Mouse (Mus musculus) ES-Bruce4 (cell line): ENCODE data around the gene Cnot4.

Source experiments
- CTCF ChIP-seq: IDR thresholded peaks from one replicate; pipeline ENCODE4 v1.8.1; 2011; ENCODE audit warnings: low read depth, low read length
- EP300 ChIP-seq: IDR thresholded peaks from 2 replicates; pipeline ENCODE4 v1.6.1; 2011; ENCODE audit warnings: low read depth, low read length; ENCODE audit not compliant: insufficient read depth
- POLR2A ChIP-seq: IDR thresholded peaks from one replicate; pipeline ENCODE4 v1.8.1; 2011; ENCODE audit warnings: low read length; ENCODE audit not compliant: insufficient read depth

DNA sequence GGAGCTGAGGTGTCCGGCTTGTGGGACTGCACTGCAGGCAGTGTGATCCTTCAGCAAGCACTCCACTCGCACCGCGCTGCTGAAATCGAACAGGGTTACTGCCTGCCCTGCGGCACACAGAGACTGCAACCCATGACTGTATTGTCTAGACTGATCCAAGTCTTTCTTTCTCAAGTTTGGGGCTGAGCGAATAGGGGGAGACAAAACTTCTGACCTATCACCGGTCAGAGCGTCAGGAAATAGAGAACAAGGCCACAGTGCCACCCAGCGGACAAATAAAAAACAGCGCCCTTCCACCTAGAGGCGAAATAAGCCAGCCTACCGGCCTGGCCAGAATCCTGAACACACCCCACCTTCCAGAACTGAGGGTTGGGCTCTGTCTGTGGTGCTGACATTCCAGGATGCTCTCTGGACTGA lies 138.3 kb downstream of the Cnot4 start:
- TF ChIP-seq CTCF = peak; percentile 79
- TF ChIP-seq POLR2A = peak; percentile 6
- no peak for TF ChIP-seq EP300
